Mouse (Mus musculus) spleen, adult 12 weeks (tissue): ENCODE results near the gene Ccin.
A peak's percentile ranks its signal among the peaks of the same experiment; 100 is the strongest.

Experiments
- DNase-seq: peaks from one replicate; pipeline ENCODE4 v3.0.0; 2022; ENCODE audit warnings: low spot score

Ccin gene

DNA sequence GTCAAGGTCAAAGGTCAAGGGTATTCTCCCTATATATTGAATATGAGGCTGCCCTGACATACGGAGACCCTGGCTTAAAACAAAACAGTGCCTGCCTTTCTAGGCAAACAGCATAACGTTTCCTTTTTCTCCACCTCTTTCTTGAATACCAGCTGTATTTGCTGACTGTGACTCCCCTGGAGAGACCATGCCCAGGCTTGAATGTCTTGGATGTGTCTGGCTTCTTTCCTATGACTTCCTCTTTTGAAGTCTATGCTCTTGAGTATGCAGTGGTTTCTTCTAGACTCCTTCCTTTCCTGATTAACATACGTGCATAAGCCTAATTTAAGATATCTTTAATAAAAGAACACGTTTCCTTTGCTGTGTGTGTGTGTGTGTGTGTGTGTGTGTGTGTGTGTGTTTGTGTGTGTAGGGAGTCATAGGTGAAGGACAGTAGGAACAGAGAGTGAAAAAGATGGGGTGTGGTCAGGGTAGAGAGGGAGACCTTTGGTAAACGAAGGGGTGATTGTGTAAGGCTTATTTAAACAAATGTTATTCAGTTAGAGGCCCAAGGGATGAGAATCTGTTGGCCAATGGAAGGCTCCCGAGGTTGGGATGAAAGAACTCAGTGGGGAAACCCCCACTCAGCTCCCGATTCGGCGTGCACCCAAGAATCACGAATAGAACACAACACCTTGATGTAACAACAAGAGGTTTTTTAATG is 8.2 kb upstream of the Ccin start:
- DNase-seq, result no peak

GRCm38 (mm10) chr4:43976223-43976740 is 7.0 kb upstream of the Ccin start:
- DNase-seq, result no peak

DNA sequence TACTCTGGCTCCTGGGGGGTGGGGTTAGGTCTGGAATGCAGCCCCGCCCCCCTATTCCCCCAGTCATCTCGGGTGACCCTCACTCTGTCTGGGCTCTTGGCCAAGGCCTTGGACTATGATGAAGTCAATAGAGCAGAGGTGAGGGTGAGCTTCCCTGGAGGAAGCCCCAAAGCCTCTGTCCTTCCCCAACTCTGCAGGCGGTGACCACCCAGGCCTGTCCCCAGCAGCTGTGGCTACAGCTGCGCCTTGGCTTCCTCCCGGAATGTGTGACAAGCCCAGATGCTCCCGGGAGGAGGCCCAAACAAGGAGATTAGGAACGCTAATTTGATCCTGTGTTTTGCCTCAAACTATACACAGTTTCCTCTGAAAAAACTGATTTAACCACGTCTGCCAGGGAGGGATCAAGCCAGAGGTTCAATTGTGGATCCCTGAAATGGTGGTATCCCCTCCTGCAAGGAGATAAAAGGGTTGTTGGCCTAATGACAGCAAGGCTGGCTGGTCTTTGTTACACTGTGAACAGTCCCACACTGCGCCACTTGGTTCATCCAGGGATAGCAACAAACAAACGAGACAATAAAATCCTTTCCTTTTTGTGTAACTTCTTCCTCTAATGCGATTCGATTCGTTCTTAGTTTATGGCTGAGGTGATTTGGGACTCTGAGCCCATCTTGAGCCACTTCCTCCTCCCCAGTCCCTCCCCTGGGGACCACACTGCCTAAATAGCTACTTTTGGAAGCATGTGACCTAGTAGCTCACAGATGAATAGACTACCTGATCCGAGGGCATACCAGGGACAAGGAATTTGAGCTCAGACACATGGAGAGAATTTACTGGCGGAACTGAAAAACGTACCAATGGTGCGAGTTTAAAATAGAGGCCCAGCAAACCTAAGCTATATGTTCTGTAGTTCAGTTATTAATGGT is 4.5 kb upstream of the Ccin start:
- DNase-seq, result no peak

GRCm38 (mm10) chr4:43979746-43980145 is 3.5 kb upstream of the Ccin start:
- no peak for DNase-seq

DNA sequence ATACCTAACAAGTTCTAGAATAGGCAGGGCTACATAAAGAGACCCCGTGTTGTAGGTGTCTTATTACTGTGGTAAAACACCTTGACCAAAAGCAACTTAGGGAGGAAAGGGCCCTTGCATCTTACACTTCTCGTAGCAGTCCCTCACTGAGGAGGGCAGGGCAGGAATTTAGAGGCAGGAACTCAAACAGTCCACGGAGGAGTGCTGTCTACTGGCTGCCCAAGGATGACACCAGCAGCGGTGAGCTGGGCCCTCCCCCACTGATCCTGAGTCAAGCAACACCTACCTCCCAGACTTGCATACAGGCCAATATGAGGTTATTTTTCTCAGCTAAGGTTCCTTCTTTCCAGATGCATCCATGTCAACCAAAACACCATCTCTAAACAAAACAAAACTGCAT is 3.0 kb upstream of the Ccin start:
- no peak for DNase-seq

- DNase-seq, result no peak
These were observed 2.4 kb upstream of the Ccin start for GRCm38 (mm10) chr4:43980846-43981245.

DNA sequence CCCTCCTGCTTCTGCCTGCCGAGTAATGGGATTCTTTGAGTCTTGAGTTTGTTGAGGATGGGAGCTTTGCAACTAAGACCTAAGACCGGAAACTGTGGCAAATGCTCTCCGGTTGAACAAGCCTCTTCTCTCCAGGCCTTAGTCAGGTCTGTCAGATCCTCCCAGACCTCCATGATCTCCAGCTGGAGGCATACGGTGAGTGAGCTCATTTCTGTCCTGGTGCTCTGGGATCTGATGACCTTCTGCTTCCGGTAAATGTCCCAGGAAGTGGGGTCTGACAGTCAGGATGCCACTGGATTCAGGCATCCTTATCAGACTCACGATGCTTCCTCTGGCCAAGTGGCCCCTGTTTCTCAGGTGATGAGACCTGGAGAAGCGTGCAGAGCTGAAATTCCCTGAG is 2.0 kb upstream of the Ccin start:
- DNase-seq, result no peak

DNA sequence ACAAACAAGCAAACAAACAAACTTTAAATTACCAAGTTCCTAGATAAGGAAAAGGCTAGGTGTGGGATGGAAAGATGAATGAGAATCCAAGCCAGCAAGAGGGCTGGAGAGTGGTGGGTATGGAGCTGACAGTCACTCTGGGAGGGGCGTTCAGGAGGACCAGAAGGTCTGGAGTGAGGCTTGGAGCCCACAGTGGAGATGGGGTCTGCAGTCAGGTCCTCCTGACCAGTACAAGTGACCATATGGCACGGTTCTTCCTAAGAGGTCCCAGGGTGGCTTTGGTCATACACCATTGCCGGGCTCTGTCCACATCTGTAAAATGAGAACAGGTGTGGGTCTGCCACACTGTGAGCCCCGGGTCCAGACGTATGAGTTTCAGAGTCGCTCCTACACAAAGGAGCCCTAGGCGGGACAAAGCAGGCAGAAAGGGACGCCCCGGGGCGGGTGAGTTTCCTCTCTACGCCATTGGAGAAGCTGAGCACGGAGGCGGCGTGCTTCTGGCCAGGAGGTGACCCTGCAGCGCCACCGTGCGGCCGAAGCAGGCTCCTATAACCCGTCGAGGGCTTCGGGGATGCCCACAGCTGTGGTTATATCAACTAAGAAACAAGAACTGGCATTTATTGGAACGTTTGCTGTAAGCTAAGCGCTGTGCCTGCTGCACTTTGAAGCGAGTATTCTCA is 1.1 kb upstream of the Ccin start:
- DNase-seq, result peak; percentile 86

DNA sequence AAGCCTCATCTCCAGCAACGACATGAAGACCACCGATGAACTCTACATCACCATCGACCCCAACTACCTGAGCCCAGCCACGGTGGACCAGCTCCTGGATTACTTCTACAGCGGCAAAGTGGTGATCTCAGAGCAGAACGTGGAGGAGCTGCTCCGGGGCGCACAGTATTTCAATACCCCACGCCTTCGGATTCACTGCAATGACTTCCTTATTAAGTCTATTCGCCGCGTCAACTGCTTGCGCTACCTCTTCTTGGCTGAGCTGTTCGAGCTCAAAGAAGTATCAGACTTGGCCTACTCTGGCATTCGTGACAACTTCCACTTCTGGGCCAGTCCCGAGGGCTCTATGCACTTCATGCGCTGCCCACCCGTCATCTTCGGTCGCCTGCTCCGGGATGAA is 473 bp downstream of the Ccin start:
- no peak for DNase-seq

DNA sequence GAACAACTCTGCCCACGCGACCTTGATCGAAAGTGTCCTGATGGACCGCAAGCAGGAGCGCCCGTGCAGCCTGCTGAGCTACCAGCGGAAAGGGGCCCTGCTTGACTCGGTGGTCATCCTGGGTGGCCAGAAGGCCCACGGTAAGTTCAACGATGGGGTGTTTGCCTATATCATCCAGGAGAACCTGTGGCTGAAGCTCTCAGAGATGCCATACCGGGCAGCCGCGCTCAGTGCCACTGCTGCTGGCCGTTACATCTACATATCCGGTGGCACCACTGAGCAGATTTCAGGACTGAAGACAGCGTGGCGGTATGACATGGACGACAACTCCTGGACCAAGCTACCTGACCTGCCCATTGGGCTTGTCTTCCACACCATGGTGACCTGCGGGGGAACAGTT is 1.0 kb downstream of the Ccin start:
- no peak for DNase-seq

- no peak for DNase-seq
These were observed 5.7 kb downstream of the Ccin start for GRCm38 (mm10) chr4:43988976-43989375.

DNA sequence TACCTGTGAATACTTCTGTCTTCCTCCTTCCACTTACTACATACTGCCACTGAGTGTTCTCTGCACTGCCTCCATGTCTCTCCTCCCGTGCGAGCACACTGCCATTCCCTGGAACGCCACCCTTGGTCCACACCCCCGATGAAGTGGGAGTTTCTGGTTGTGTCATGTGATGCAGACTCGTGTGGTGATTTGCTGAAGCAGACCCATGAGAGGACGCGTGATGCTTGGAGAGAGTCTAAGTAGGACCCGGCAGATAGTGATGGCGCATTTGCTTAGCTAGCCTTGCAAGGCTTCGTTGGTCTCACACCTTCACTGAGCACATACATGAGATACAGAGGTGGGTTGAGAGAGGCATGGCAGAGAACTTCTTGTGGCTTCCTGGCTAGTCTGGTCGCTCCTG is 9.8 kb downstream of the Ccin start:
- no peak for DNase-seq

GRCm38 (mm10) chr4:43994342-43994741 is 11.1 kb downstream of the Ccin start:
- no peak for DNase-seq

GRCm38 (mm10) chr4:44003622-44004021 is 20.3 kb downstream of the Ccin start:
- DNase-seq, result peak; percentile 17

- peak; percentile 36 for DNase-seq
These were observed 20.8 kb downstream of the Ccin start, which contains the start of gene Clta for GRCm38 (mm10) chr4:44004126-44004525. Clta (plus strand) TSS chr4:44004452.

DNA sequence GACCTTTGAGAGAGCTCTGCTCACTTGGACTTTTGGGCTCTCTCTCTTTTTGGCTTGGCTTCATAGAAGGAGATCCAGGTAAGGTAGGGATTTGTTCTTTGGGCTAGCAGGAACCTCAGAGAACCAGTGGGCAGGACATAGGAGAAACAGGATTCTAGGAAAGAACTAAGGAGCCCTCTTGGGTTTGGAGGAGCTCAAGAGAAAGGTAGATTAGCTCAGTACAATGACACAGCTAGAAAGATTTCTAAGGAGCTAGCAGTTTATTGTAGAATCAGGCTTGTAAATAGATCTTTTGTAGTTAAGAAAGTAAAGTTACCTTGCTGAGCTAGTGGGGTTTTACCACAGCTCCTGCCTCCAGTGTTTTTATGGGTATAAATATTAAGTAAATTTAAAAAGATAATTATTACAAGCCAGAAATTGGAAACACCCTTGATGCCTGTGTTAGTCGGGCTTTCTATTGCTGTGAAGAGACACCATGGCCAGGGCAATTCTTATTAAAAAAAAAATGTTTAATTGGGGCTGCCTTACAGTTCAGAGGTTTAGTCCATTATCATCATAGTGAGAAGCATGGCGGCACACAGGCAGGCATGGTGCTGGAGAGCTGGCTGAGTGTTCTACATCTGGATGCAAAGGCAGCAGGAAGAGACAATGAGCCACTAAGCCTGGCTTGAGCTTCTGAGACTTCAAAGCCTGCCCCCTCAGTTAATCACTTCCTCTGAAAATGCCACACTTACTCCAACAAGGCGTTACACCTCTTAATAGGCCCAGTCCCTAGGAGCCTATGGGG is 21.5 kb downstream of the Ccin start:
- no peak for DNase-seq

DNA sequence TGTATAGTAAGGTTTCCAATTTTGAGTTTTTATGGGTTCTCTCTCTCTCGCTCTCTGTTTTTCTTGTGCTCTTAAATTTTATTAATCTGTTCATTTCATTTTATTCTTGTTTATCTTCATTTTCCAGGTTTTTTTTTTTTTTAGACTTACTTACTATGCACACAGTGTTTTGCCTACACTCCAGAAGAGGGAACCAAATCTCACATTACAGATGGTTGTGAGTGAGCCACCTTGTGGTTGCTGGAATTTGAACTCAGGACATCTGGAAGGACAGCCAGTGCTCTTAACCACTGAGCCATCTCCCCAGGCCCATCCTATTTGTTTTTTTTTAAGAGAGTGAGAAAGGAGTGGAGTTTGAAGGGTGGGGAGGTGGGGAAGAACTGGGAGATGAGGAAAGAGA is 26.9 kb downstream of the Ccin start:
- DNase-seq, result no peak

GRCm38 (mm10) chr4:44010893-44011292 is 27.6 kb downstream of the Ccin start:
- no peak for DNase-seq

GRCm38 (mm10) chr4:44011799-44012198 is 28.5 kb downstream of the Ccin start:
- no peak for DNase-seq

DNA sequence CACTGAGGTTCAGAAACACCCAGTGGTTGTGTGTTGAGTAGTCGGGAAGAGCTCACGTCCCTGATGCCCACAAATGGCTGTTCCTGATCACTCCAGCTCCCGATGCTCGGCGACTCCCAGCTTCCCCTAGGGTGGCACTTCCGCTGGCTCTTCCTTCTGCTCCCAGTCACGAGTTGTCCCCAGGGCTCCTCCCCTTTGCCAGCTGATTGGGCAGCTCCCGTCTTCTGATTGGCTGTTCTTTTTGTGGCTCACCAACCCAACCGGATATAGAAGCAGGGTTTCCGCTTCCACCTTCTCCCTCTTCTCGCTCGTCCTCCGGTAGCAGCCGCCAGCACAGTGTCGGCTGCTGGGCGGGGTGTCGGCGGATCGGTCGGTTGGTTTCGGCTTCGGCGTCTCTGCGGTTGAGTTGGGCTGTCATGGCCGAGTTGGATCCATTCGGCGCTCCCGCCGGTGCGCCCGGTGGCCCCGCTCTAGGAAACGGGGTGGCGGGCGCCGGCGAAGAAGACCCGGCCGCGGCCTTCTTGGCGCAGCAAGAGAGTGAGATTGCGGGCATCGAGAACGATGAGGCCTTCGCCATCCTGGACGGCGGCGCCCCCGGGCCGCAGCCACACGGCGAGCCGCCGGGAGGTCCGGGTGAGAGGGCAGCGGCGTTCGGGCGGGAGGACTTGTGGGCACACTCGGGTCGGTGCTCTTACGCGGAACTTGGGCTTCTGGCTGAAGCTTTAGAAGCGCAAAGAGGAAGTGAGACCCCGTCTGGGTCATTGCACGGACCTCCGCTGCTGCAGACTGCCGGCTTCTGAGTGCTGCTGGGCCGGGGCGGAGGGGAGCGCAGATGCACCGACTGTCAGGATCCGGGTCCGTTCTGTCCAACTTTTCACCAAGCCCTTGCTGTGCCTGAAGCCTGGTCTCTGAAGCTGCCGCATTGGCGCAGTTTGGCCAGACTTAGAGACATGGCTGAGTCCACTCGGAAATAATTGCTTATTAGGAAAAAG is 29.4 kb downstream of the Ccin start:
- peak; percentile 81 for DNase-seq
